Mouse (Mus musculus) limb, embryonic 10.5 days (tissue): ENCODE data around the gene Wwc2. TPM values are rescaled to one million over a fixed set of nuclear protein-coding genes. Genes with fewer than 3 reads are reported as not detected.

Source experiments
- DNase-seq: peaks from one replicate; pipeline ENCODE4 v3.0.0-alpha.2; 2017; ENCODE audit warnings: low spot score
- H3K27ac ChIP-seq: fragments of 300-500 bp; sonication (generic); 2 replicates; pipeline ENCODE4 v1.5.1; 2016; ENCODE audit warnings: mild to moderate bottlenecking
- H3K27me3 ChIP-seq: fragments of 300-500 bp; sonication (generic); 2 replicates; pipeline ENCODE4 v1.6.1; 2016; ENCODE audit warnings: low read depth, mild to moderate bottlenecking; ENCODE audit not compliant: poor library complexity, severe bottlenecking
- H3K36me3 ChIP-seq: fragments of 300-500 bp; sonication (generic); 2 replicates; pipeline ENCODE4 v1.6.1; 2016; ENCODE audit warnings: mild to moderate bottlenecking, moderate library complexity
- H3K4me1 ChIP-seq: fragments of 300-500 bp; sonication (generic); 2 replicates; pipeline ENCODE4 v1.6.1; 2016
- H3K4me3 ChIP-seq: fragments of 300-500 bp; sonication (generic); 2 replicates; pipeline ENCODE4 v1.5.1; 2016; ENCODE audit warnings: mild to moderate bottlenecking, moderate library complexity
- H3K9me3 ChIP-seq: fragments of 300-500 bp; sonication (generic); replicated peaks from 2 replicates; pipeline ENCODE4 v1.6.1; 2016; ENCODE audit warnings: mild to moderate bottlenecking
- WGBS: fragments of 180-500 bp; shearing (Covaris S2); methylation state at CpG from one replicate; pipeline ENCODE4 v1.1.7; 2016; 5-methylcytosine and 5-hydroxymethylcytosine counted together
- polyA plus RNA-seq: library from polyadenylated mRNA; unstranded; fragments of >200 nt; fragmentation: Nextera tagmentation; extraction: Ambion mirVana; gene quantifications from 2 replicates; pipeline ENCODE4 v1.2.1, GENCODE M21; 2016

Wwc2 gene
- polyA plus RNA-seq, 1 experiment from 2014 or later, result 11.7 TPM

DNA sequence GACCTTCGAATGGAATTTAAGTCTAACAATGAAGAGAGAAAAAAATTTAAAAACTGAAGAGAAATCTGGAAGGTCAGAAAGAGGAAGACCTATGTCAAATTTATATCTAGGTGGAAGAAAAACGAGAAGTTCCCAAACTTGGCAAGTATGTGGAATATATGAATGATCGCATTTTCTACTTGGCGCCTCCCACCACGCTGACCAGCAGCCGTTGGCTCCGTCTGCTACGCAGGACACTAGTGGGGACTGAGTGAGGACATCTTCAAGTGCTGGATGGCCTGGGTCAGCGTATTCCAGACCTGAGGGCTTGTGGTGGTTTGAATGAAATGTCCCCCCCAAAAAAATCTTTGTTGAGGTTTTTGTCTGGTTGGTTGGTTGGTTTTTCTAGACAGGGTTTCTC lies 84.6 kb downstream of the Wwc2 start:
- WGBS, result 95% methylated on average over 9 of the region's 9 CpGs
- no peak for DNase-seq
- Histone ChIP-seq H3K4me3 (no peak overlapping the region), H3K4me1 (no peaks in the 10 kb centered on the region), H3K9me3 (no peaks in the 10 kb centered on the region), H3K27me3 (no peaks in the 10 kb centered on the region), H3K36me3 (peaks cover 10% of the 10 kb centered on the region; the same call in 1 of the 2 replicates), H3K27ac (no peak overlapping the region)

- Histone ChIP-seq H3K4me3 (no peak overlapping the region), H3K27me3 (no peaks in the 10 kb centered on the region), H3K4me1 (no peaks in the 10 kb centered on the region), H3K9me3 (no peaks in the 10 kb centered on the region), H3K36me3 (peaks cover 14% of the 10 kb centered on the region), H3K27ac (no peak overlapping the region)
- DNase-seq, result no peak
- 93% methylated on average over 7 of the region's 7 CpGs for WGBS
These were observed 85.5 kb downstream of the Wwc2 start for GRCm38 (mm10) chr8:47905256-47905655.

- Histone ChIP-seq H3K4me3 (no peak overlapping the region), H3K27me3 (no peaks in the 10 kb centered on the region), H3K36me3 (peaks cover 18% of the 10 kb centered on the region), H3K9me3 (no peaks in the 10 kb centered on the region), H3K27ac (no peak overlapping the region), H3K4me1 (no peaks in the 10 kb centered on the region)
- DNase-seq, result no peak
- WGBS, result 83% methylated on average over 7 of the region's 7 CpGs
These were observed 86.7 kb downstream of the Wwc2 start for GRCm38 (mm10) chr8:47904004-47904403.

- H3K9me3 ChIP-seq, result no peaks in the 10 kb centered on the region
- no peak for DNase-seq
- H3K27ac ChIP-seq, result no peak overlapping the region
- no peaks in the 10 kb centered on the region for H3K4me1 ChIP-seq
- H3K4me3 ChIP-seq, result no peak overlapping the region
- WGBS, result 91% methylated on average over 3 of the region's 3 CpGs
- peaks cover 15% of the 10 kb centered on the region for H3K36me3 ChIP-seq
- no peaks in the 10 kb centered on the region for H3K27me3 ChIP-seq
These were observed 88.0 kb downstream of the Wwc2 start for GRCm38 (mm10) chr8:47902704-47903103.

- no peak for DNase-seq
- Histone ChIP-seq H3K4me1 (no peaks in the 10 kb centered on the region), H3K36me3 (peaks cover 25% of the 10 kb centered on the region), H3K27me3 (no peaks in the 10 kb centered on the region), H3K27ac (no peak overlapping the region), H3K4me3 (no peak overlapping the region), H3K9me3 (no peaks in the 10 kb centered on the region)
- 90% methylated on average over 9 of the region's 9 CpGs for WGBS
These were observed 90.4 kb downstream of the Wwc2 start for GRCm38 (mm10) chr8:47900361-47900760.

GRCm38 (mm10) chr8:47899891-47900290 lies 90.8 kb downstream of the Wwc2 start:
- no peak for DNase-seq

GRCm38 (mm10) chr8:47892419-47892818 lies 98.3 kb downstream of the Wwc2 start:
- Histone ChIP-seq H3K4me3 (no peak overlapping the region), H3K9me3 (no peaks in the 10 kb centered on the region), H3K4me1 (peaks cover 37% of the 10 kb centered on the region), H3K36me3 (peaks cover 18% of the 10 kb centered on the region), H3K27me3 (no peaks in the 10 kb centered on the region), H3K27ac (no peak overlapping the region)
- WGBS, result 97% methylated on average over 3 of the region's 3 CpGs
- no peak for DNase-seq

More at GRCm38 (mm10) chr8:47899891-47900290, 90.8 kb downstream of the Wwc2 start:
- Histone ChIP-seq H3K27me3 (no peaks in the 10 kb centered on the region), H3K4me3 (no peak overlapping the region), H3K27ac (no peak overlapping the region), H3K36me3 (peaks cover 26% of the 10 kb centered on the region), H3K9me3 (no peaks in the 10 kb centered on the region), H3K4me1 (no peaks in the 10 kb centered on the region)
- 94% methylated on average over 3 of the region's 3 CpGs for WGBS

DNA sequence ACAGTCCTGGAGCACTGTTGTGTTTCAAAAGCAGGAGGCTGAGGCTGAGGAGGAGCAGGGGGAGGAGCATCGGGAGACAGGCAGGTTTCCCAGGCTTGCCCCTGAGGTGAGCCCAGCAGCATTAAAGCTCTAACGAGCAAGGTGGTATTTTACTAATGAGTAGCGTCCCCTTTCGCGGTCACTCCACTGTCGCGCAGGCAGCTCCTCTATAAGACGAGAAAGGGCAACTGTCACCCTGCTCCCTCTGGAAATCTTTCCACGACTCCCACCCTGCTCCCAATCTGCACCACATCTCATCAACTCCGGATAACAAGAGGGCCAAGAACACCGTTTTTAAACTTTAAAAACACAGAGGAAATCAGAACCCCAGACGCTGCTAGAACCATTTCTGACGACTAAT lies 99.1 kb downstream of the Wwc2 start:
- H3K9me3 ChIP-seq, result no peaks in the 10 kb centered on the region
- H3K36me3 ChIP-seq, result peaks cover 18% of the 10 kb centered on the region
- H3K27me3 ChIP-seq, result no peaks in the 10 kb centered on the region
- peaks cover 37% of the 10 kb centered on the region for H3K4me1 ChIP-seq
- H3K27ac ChIP-seq, result no peak overlapping the region
- no peak overlapping the region for H3K4me3 ChIP-seq
- no peak for DNase-seq
- WGBS, result 68% methylated on average over 13 of the region's 13 CpGs

GRCm38 (mm10) chr8:47890814-47891210 lies 99.9 kb downstream of the Wwc2 start:
- Histone ChIP-seq H3K36me3 (peaks cover 16% of the 10 kb centered on the region), H3K9me3 (no peaks in the 10 kb centered on the region), H3K27ac (peak overlapping the region; percentile 17; the same call in 1 of the 2 replicates), H3K4me3 (no peak overlapping the region), H3K27me3 (no peaks in the 10 kb centered on the region), H3K4me1 (peaks cover 37% of the 10 kb centered on the region)
- 86% methylated on average over 13 of the region's 13 CpGs for WGBS
- DNase-seq, result no peak

DNA sequence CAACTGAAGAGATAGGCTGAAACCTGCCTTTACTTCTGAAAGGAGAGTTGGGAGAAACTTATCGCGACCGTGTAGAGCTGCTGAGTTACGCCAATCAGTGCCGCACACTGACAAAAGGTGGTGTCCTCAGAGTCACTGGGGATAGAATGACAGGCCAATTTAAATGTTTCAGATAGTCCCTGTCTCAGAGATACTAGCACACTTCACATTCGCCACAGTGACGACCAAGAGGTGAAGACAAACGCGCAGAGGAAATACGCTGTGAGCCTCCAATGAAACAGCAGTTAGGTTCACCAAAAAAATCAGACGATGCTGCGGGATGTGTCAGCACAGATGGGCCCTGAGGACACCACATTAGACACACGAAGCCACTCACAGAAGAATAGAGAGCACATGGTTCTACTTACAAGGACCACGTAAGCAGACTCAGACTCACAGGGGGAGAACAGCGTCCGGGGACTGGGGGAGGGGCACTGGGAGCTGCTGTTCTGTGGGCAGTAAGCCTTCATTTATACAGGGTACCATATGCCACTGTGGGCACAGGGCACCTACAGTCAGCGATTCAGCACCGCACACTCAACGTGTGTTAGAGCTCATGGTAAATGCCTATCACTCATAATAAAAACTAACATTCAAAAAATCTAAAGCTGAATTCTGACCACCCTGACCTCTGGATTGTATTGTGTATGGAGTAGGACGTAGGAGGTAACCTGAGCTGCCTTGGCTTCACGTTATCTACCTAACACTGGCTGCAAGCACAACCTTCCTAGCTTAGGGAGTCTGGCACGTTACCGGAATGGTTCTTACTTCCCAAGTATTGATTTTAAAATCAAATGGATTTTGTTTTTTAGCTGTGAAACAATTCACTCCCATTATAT lies 100.5 kb downstream of the Wwc2 start:
- peaks cover 12% of the 10 kb centered on the region for H3K36me3 ChIP-seq
- 63% methylated on average over 23 of the region's 23 CpGs for WGBS
- H3K4me3 ChIP-seq, result no peak overlapping the region
- no peak for DNase-seq
- no peaks in the 10 kb centered on the region for H3K27me3 ChIP-seq
- H3K9me3 ChIP-seq, result no peaks in the 10 kb centered on the region
- H3K27ac ChIP-seq, result peak overlapping the region; percentile 21; the same call in 1 of the 2 replicates
- peaks cover 37% of the 10 kb centered on the region for H3K4me1 ChIP-seq

- no peaks in the 10 kb centered on the region for H3K9me3 ChIP-seq
- no peak for DNase-seq
- peaks cover 37% of the 10 kb centered on the region for H3K4me1 ChIP-seq
- no peaks in the 10 kb centered on the region for H3K27me3 ChIP-seq
- peaks cover 15% of the 10 kb centered on the region for H3K36me3 ChIP-seq
- H3K4me3 ChIP-seq, result no peak overlapping the region
- H3K27ac ChIP-seq, result peak overlapping the region; percentile 68
- 44% methylated on average over 11 of the region's 11 CpGs for WGBS
These were observed 101.7 kb downstream of the Wwc2 start for GRCm38 (mm10) chr8:47888841-47889570.

- no peaks in the 10 kb centered on the region for H3K27me3 ChIP-seq
- peaks cover 38% of the 10 kb centered on the region for H3K36me3 ChIP-seq
- H3K27ac ChIP-seq, result no peak overlapping the region
- H3K4me3 ChIP-seq, result no peak overlapping the region
- WGBS, result 91% methylated on average over 5 of the region's 5 CpGs
- H3K4me1 ChIP-seq, result peaks cover 12% of the 10 kb centered on the region
- no peaks in the 10 kb centered on the region for H3K9me3 ChIP-seq
- DNase-seq, result no peak
These were observed 106.4 kb downstream of the Wwc2 start for GRCm38 (mm10) chr8:47884306-47884705.

DNA sequence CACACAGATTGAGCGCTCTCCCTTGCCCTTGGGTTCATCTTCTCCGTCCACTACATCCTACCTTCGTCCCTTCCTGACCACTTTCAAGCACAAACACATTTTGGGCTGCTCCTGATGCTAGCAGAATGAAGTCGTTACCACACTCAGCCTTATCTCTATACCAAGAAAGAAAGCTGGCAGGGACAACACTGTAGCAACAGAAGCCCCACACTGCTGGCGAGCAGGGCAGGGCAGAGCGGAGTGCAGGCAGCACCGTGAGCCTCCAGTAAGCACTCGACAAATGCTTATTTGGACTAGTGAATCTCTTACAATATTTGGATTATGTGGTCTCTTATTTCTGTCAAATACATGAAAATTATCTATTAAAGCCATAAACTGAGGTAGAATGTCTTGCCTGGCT lies 107.0 kb downstream of the Wwc2 start:
- Histone ChIP-seq H3K27me3 (no peaks in the 10 kb centered on the region), H3K9me3 (no peaks in the 10 kb centered on the region), H3K4me1 (peaks cover 6% of the 10 kb centered on the region), H3K36me3 (peaks cover 39% of the 10 kb centered on the region), H3K4me3 (no peak overlapping the region), H3K27ac (no peak overlapping the region)
- 95% methylated on average over 8 of the region's 8 CpGs for WGBS
- no peak for DNase-seq
